Mouse (Mus musculus): ENCODE data around the gene Olfr38. TPM values are rescaled to one million over a fixed set of nuclear protein-coding genes. Genes with fewer than 3 reads are reported as not detected.

Gene Olfr38
- polyA plus RNA-seq (2012), result not detected in 2 replicates

GRCm38 (mm10) chr6:42756104-42756503, at the start of gene Olfr38:
TSS of gene Olfr38 (plus strand) at chr6:42756404.

GRCm38 (mm10) chr6:42709291-42710211, 46.7 kb upstream of the Olfr38 start, which contains the start of gene Tcaf1:
TSS of gene Tcaf1 (minus strand) at chr6:42710088.

DNA sequence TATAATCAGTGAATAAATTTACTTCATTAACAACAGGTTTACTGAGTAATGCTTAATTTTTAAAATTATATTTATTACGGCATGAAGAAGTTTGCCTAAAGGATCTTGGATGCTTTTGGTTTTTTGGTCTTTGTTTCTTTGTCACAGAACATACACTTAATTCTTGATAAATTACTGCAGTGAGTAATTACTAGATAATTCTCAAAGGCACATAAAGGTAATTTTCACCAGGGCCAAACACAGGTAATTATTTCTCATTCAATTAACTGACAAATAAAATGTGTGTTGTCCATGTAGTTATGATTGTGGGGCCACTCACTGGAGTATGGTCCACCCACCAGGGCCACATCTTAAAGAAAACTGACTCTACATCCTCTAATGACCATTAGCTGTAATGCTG, 17.1 kb upstream of the Olfr38 start, which contains the start of gene Olfr453:
Gene Olfr453 (plus strand): TSS at position 301 of the 400 bp plus-strand sequence.

GRCm38 (mm10) chr6:42784793-42785192, 28.6 kb downstream of the Olfr38 start, which contains the start of gene Olfr452:
TSS of gene Olfr452 (plus strand) at chr6:42785093.

GRCm38 (mm10) chr6:42811639-42812038, 55.4 kb downstream of the Olfr38 start, which contains the start of gene Olfr450:
TSS of gene Olfr450 (plus strand) at chr6:42811939.

Other genes starting within 250 kb of the Olfr38 start
- gene Olfr455, start 208.8 kb upstream of the Olfr38 start, polyA plus RNA-seq (2012), result not detected in 2 replicates
- not detected in 2 replicates for gene Tcaf3, start 158.7 kb upstream of the Olfr38 start, polyA plus RNA-seq (2012)
- 0.04 TPM in 2 replicates for gene Tcaf2, start 111.2 kb upstream of the Olfr38 start, polyA plus RNA-seq (2012)
- 0.19 and 0.32 TPM in 2 replicates for gene Tcaf1, start 46.3 kb upstream of the Olfr38 start, polyA plus RNA-seq (2012)
- gene Olfr453, start 17.0 kb upstream of the Olfr38 start, polyA plus RNA-seq (2012), result not detected in 2 replicates
- not detected in 2 replicates for gene Olfr452, start 28.7 kb downstream of the Olfr38 start, polyA plus RNA-seq (2012)
- not detected in 2 replicates for gene Olfr450, start 55.5 kb downstream of the Olfr38 start, polyA plus RNA-seq (2012)
- gene Olfr449, start 78.0 kb downstream of the Olfr38 start, polyA plus RNA-seq (2012), result not detected in 2 replicates
- gene Olfr448, start 134.0 kb downstream of the Olfr38 start, polyA plus RNA-seq (2012), result not detected in 2 replicates
- gene Olfr447, start 152.5 kb downstream of the Olfr38 start, polyA plus RNA-seq (2012), result not detected in 2 replicates
- not detected in 2 replicates for gene Olfr446, start 165.0 kb downstream of the Olfr38 start, polyA plus RNA-seq (2012)
- gene Olfr444, start 192.7 kb downstream of the Olfr38 start, polyA plus RNA-seq (2012), result not detected in 2 replicates

Data from megakaryocyte-erythroid progenitor cell, adult 5 weeks (primary cell).